Mouse (Mus musculus) inflammation-experienced regulatory T-cells, adult 6 months (primary cell): ENCODE results near the gene Pigw. TPM values are rescaled to one million over a fixed set of nuclear protein-coding genes. Genes with fewer than 3 reads are reported as not detected.
"Not testable (repeated sequence)": the region's sequence is repeated elsewhere in the genome, so short reads cannot be mapped to it uniquely, and the experiment has no call there.

Experiments
- ATAC-seq: one replicate; pipeline ENCODE4 v1.8.0; 2017
- polyA plus RNA-seq, 3 experiments: library from polyadenylated mRNA; unstranded; fragments of 100-300 nt; shearing (Covaris generic); gene quantifications; one replicate each; pipeline ENCODE4 v1.2.1; 2017

The Pigw gene
- polyA plus RNA-seq, 3 experiments from 2014 or later = 2.1 to 4.2 (median 2.8) TPM

DNA sequence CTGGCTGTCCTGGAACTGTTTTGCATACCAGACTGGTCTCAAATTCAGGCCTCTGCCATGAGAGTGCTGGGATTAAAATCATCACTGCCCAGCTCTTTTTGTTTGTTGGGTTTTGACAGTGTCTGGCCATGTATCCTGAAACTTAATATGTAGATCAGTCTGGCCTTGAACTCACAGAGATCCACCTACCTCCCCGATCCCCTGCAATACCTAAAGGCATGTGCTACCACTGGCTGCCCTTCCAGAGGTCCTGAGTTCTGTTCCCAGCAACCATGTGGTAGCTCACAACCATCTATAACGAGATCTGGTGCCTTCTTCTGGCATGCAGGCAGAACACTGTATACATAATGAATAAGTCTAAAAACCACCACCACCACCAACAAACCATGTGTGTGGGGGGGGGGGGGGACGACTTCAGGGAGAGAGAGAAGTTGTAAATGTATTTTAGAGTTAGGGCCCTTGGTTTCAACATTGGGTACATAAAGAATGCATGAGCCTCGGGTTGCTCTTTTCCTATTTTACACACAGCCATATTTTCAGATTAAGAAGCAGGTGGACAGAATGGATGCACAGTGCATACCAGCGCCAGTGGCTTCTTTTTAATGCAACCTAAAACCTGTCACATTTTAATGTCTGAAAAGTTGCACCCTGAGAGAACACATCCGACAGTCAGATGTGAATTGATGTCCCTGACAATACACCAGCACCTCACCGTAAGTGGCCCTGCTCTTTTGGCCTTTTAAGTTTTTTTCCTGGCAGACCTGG is 896 bp downstream of the Pigw start:
- ATAC-seq = no peak

DNA sequence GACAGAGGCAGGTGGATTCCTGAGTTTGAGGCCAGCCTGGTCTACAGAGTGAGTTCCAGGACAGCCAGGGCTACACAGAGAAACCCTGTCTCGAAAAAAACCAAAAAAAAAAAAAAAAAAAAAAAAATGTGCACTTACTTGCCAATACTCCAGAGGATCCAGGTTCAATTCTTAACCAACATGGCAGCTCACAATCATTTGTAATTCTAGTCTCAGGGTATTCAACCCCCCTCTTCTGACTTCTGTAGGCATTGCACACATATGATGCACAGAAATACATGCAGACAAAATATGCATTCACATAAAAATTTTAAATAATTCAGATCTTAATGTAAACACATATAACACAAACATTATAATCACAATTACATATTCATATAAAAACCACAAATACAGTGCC is 4.1 kb downstream of the Pigw start:
- not testable (repeated sequence) for ATAC-seq

DNA sequence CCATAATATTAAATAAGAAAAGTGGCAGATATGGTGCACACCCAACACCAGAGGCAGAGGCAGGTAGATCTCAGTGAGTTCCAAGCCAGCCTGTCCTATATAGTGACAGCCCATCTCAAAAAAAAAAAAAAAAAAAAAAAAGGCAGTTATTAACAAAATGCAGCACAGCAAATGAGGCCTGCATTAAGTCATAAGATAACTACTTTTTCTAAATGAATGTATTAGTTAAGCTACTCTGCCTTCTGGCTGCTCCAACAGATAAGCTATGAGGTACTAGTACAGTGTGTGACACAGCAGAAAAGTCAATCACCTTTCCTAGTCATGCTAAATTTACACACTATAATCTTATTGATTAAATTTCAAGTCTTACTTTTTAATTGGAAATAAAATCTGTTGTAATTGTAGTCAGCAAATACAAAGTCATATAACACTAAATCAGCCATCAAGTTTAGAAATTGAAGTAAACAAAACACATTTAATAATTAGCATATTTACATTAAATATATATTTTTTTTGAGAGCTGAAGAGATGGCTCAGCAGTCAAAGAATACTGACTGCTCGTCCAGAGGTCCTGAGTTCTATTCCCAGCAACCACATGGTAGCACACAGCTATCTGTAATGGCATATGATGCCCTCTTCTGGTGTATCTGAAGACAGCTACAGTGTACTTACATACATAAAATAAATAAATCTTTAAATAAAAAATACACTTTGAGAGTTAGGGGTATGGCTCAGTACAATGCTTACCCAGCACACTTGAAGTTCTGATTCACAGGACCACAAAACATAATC is 6.8 kb downstream of the Pigw start:
- ATAC-seq = no peak

DNA sequence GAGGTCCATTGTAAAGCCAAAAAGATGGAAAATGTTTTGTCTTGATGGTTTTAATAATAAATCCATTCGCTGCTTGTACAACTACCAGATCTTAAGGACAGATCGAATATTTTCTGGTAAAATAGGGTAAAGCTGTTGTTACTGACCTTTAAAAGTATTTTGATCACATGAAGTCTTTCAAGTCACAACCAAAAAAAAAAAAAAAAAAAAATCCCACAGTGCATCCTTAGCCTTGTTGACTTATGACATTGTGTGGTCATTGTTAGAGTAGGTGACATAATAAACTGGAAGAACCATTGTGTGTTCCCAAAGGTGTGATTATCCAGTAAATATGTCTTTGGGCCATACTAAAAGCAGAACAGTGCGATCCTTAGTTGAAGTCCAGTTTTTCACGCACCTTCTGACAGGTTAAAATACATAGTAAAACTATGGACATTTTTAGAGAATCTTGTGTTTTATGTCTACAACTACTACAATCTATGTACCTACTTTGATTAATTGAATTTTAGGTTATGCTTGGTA is 8.5 kb downstream of the Pigw start:
- ATAC-seq = no peak

DNA sequence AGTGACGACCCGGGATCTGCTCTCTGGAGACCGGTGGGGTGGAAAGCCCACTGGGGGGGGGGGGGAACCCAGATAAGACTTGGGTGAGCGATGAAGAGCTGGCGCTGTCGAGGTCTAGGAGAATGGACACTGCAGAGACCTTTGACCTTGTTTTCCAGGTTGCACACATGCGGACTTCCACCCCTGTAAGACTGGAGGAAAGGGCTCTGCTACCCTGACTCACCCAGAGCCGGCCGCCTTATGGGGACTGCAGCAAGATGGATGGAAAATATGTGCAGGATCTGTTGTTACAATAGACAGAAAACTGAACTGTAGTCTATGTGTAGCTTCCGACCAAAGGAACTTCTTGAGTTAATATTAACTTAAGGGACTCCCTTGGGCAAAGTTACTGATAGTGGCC is 9.0 kb downstream of the Pigw start:
- ATAC-seq = peak; percentile 13

DNA sequence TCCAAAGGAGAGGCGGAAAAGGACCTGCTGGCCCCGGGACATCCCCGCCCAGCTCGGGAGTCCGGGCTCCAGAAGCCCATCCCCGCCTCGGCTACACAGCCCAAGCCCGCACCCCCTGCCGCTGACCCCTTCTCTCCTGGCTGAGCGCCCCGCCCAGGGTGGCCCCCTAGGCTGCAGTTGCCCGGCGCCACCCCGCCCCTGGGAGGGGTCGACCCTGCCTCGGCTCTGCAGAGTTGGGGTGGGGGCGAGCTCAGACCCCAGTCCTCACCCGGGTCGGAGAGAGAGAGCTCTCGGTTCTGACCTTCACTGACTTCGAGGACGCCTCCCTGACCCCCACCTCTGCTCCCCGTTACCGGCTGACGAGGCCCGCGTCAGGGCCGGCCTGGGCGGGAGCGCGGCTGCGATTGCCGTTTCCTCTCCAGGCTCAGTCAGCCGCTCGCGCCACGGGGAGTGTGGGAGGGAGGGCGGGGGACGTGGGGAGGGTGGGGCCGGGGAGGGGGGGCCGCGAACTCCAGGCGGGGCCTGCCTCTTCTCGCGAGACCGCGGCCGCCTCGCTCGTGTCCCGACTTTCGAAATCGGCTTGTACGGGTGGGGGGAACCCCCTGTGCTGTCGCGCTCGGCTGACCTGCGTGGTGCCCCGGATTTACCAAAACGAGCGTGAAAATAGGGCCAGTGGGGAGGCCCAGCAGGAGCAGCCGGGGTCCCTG is 9.6 kb downstream of the Pigw start, which contains the start of gene Ggnbp2:
Ggnbp2 (minus strand) TSS at position 481 of the 707 bp plus-strand sequence.
- ATAC-seq = peak; percentile 70

DNA sequence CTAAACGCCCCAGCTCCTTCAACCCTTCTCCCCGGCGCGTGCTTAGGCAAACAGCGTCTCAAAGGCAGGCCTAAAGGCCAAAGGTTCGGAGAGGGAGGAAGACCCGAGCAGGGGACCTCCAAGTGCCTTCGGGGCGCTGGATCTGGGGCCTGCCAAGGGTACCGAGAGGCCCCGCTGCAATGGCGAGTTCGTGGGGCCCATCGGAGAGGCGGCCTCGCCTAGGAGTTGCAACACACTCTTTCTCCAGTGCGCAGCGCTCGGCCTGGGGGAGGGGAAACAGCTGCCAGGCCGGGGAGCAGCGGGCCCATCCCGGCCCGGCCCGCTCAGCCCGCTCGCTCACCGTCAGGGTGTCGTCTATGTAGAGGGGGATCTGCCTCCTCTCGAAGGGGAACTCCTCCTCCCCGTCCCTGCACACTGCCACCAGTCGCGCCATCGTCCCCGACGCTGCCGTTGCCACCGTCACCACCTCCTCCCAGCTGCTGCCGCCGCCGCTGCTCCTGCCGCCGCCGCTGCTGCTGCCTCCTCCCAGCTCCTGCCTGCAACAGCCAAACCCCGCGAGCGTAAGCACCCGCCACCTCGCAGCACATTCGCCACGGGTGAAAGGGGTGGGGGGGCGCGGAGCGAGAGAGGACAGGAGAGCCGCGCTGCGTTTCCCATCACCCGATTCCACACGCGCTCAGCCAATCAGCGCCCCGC is 10.4 kb downstream of the Pigw start:
- peak; percentile 69 for ATAC-seq

DNA sequence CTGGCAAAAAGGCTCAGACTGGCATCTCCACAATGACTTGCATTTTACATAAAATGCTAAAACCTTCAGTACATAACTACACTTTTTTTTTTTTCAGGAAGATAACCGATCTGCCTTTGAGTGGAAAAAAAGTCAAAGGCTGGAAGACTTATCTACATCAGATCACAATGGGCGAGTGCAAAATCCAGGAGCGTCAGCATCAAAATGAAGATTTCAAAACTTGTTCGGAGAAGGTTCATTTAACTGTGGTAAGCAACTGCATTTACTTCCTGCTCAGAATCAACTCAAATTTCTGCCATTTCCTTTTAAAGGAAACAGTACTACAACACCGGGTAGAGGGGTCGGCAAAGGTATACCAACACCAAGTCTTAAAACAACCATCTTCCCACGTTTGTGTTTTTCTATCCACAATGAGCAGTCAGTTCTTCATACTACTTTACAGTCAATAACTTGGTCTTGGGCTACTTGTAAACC is 11.3 kb downstream of the Pigw start:
- ATAC-seq = no peak

DNA sequence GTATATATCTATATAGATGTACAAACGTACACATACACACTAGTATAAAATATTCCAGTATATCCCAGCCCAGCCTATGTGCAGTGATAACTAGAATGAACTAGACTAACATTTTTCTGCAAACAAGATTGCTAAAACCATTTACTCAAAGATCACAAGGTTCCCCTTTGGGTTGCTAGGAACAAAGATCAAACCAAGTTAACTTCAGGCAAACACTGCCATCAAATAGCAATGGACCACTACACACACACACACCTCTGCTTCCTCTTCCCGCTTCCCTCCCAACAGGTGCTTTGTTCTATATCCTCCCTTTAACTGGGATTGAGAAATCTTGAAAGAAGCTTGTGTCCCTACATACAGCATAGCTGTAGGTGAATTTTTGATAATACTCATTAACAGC is 12.5 kb downstream of the Pigw start:
- ATAC-seq = no peak

DNA sequence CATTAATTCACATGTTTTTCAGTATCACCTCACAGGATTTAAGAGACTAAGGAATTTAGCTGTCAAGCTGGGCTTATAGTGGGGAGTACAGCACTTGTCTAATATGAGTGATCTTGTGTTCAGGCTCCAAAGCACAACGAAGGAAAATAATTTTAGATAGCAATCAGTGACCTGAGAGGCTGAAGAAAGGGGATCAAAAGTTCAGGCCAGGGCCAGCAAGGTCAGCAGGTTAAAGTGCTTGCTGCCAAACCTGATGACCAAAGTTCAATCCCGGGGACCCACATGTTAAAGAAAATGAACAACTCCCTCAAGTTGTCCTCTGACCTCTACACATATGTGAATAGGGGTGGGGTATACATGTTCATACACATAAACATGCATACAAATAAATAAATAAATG is 14.8 kb downstream of the Pigw start:
- ATAC-seq = no peak

DNA sequence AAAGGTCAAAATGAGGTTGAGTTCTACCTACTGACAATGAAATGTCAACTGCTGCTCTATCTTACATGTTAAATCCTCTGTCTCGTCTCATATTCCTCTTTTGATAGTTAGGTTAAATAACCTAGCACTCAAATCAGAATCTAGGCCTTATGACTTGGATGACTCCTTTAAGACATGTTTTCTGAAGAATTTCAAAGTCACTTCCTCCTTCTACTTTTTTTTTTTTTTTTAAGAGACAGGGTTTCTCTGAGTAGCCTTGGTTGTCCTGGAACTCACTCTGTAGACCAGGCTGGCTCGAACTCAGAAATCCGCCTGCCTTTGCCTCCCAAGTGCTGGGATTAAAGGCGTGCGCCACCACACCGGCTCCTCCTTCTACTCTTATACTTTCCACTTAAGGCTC is 24.8 kb downstream of the Pigw start:
- no peak for ATAC-seq

DNA sequence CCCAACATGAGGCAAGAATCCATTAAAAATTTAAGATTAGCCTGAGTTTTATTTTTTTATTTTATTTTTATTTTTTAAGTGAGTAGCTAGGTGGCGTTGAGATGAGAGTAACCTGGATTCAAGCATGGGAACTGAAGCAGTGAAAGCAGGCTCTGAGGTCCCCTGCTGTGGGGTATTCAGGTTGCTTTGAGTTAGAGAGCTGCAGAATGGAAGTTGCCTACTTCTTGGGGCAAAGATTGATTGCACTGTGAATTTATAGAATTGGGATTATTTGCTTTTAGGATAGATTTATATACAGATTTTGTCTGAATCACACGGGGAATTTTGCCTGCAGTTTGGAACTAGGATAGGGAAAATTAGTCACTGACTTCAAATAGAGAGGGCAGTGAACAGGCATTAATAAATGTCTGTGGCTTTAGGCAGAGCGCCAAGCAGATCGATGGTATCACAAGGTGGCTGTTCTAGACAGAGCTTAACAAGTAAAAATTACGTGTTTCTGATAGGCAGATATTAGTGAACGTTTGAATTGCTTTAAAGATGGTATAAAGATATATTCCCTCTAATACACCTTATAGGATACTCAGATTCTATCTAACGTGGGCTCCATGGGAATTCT is 32.5 kb downstream of the Pigw start:
- no peak for ATAC-seq

DNA sequence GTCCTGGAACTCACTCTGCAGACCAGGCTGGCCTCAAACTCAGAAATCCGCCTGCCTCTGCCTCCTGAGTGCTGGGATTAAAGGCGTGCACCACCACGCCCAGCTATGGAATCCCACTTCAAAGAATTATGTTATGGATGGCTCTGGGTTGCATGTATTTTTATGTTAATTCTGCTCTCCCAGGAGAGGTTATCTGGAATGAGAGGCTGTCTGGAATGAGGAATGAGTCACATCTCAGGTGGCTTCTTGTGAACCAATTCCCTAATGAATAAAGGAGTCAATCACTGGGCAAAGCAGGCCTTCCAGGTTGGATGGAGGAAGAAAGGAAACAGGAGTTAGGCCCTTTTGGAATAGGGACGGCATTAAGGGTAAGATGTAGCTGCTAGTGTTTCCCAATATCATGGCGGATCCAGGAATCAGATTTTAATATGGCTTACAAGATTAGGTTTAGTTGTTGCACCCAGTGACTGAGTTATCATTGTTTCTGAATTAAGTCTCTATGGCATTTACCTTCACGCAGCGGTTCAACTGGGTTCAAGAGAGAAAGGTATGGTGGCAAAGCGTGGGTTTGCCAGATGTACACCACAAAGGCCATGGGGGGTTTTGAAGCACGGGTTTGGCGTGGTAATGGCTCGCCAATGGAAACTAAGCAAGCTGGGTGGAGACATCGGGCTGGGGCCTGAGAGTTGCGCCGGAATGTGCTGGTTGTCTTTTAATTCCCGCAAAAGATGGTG is 33.2 kb downstream of the Pigw start:
- no peak for ATAC-seq

DNA sequence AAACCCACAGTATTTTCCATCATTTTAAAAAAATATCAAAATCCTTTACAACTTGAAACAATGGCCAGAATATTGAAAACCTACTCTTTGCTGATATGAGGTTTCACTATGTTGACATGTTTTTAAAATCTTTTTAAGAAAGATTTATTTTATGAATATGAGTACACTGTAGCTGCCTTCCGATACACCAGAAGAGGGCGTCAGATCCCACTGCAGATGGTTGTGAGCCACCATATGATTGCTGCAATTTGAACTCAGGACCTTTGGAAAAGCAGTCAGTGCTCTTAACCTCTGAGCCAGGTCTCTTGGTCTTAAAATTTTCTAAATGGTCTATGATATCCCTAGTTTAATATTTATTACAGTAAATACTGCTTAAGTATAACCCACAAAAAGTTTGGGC is 40.8 kb downstream of the Pigw start:
- no peak for ATAC-seq

DNA sequence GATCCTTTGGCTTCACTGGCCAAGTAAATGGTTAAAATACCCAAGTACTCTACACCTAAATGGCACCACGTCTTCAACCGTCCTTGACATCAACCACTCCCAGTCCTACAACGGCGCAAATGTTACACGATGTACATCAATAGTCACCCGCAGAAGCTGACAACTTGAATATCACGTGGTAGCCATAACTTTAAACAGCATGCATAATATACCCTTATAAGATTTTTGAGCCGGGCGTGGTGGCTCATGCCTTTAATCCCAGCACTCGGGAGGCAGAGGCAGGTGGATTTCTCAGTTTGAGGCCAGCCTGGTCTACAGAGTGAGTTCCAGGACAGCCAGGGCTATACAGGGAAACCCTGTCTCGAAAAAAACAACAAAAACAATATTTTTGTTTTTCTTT is 50.6 kb downstream of the Pigw start:
- peak; percentile 12 for ATAC-seq

DNA sequence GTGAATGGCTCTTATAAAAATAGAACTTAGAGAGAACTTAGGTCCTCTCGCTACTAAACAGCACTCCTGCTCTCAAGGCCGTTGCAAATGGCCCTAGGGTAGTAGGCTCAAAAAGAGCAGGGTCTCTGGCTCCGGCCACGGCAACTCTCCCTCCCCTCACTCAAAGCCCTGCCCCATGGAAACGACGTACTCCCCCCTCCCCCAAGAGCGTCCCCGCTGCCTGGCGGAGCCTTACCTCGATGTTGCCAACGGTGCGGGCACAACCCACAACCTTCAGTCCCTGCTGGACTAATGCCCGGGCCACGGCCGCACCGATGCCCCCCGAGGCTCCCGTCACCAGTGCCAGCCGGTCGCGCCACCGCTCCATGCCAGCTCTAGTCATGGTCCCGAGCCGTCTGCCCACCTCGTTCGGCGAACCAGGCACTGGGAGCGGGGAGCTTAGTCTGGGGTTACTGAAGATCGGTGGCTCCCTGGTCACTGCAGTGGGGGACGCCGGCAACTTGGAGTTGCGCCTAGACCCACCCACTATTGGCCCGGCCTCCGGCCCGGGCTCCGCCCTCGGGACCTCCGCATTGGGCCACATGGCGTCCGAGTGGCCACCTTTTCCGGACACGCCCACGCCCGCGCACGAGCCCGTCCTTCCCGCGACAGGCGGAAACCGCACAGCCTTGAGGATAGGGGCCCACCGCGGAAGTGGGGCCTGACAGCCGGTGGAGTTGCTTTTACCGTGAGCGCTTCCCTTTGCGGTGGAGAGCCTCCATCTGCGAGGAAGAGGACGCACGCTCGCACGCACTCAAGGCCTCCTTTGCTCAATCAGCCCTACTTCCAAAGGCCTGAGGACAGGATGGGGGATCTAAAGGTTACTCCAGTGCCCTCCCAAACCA is 51.3 kb downstream of the Pigw start, which contains the start of gene Dhrs11:
Dhrs11 (minus strand) TSS at position 479 of the 884 bp plus-strand sequence.
- ATAC-seq = peak; percentile 91

DNA sequence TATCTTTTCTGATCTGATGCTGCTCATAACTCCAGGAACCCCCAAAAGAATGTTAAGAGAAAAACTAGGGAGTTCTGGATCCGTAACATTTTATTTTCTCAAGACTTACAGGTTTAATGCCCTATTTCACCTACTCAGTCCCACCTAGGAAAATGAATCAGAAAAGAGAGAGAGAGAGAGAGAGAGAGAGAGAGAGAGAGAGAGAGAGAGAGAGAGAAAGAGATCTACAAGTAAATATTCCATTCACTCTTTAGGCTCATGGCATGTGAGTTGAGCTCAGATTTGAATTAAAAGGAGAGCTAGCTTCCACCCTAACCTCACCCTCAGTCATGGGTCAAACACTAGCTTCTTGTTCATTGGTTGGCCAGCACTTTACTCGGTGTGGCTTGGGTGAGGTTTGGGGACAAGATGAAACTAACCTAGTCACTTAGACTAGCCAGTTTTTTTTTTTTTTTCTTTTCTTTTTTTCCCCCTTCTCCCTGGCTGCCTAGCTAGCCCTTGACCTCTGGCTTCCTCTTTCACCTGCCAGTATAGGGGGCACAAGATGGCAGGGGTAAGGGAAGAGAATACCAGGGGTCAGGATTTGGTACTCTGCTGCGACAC is 52.1 kb downstream of the Pigw start:
- no peak for ATAC-seq

DNA sequence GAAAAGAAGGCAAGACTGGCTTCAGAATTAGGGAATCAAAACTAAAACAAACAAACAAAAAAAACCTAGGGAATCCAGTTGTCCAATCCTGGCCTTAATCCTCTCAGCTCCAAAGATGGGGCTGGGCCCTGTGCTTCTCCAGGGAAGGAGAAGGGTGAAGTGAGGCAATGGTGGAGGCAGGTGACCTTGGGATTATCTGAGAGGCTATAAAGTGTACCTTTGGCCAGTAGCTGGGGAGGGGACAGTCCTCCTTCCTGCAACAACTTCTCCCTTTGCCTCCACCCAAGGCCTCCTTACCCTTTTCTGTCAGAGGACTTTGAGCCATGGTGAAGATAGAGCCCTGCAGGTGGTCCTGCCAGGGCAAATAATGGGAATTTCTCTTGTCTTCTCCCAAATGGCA is 52.6 kb downstream of the Pigw start:
- ATAC-seq = no peak
